Mouse (Mus musculus): ENCODE data around the gene Atp5c1. TPM values are rescaled to one million over a fixed set of nuclear protein-coding genes. Genes with fewer than 3 reads are reported as not detected.
A peak's percentile ranks its signal among the peaks of the same experiment; 100 is the strongest.

Atp5c1 gene
- polyA plus RNA-seq, 1 experiment from 2014 or later: 552 TPM

GRCm38 (mm10) chr2:10081453-10082080, 1.3 kb upstream of the Atp5c1 start:
- peak overlapping the region; percentile 93 for H3K4me3 ChIP-seq (ENCODE audit: low read depth, low read length)
- no peak overlapping the region for H3K27ac ChIP-seq (ENCODE audit: low read depth)
- no peak for DNase-seq
- H3K4me2 ChIP-seq: peak overlapping the region; percentile 72
- H3K27me3 ChIP-seq (ENCODE audit: insufficient read depth, low read length): no peaks in the 10 kb centered on the region
- WGBS: 72% methylated on average over 5 of the region's 5 CpGs
- H3K4me1 ChIP-seq (ENCODE audit: insufficient read depth): peaks cover 18% of the 10 kb centered on the region
- ATAC-seq (ENCODE audit: insufficient read depth): no peak
- no peaks in the 10 kb centered on the region for H3K9me3 ChIP-seq (ENCODE audit: low read depth, low read length)
- no peak for TF ChIP-seq CTCF (IDR thresholded peaks at IDR 0.05; ENCODE audit: low read depth)
- H3K9ac ChIP-seq: peak overlapping the region; percentile 99
- H3K36me3 ChIP-seq (ENCODE audit: insufficient read depth): 0 out of 2 replicates have a peak, but pooled peaks cover 9% of the 10 kb centered on the region

GRCm38 (mm10) chr2:10079745-10080309, 483 bp downstream of the Atp5c1 start:
- peak overlapping the region; percentile 89 for H3K27ac ChIP-seq (ENCODE audit: low read depth)
- H3K4me2 ChIP-seq: peak overlapping the region; percentile 82
- WGBS: under 1% methylated on average over 28 of the region's 28 CpGs
- H3K9me3 ChIP-seq (ENCODE audit: low read depth, low read length): no peaks in the 10 kb centered on the region
- H3K36me3 ChIP-seq (ENCODE audit: insufficient read depth): 0 out of 2 replicates have a peak, but pooled peaks cover 12% of the 10 kb centered on the region
- no peaks in the 10 kb centered on the region for H3K27me3 ChIP-seq (ENCODE audit: insufficient read depth, low read length)
- DNase-seq: no peak
- peaks cover 18% of the 10 kb centered on the region for H3K4me1 ChIP-seq (ENCODE audit: insufficient read depth)
- H3K9ac ChIP-seq: peak overlapping the region; percentile 99
- H3K4me3 ChIP-seq (ENCODE audit: low read depth, low read length): peak overlapping the region; percentile 93
- no peak for TF ChIP-seq CTCF (IDR thresholded peaks at IDR 0.05; ENCODE audit: low read depth)
- ATAC-seq (ENCODE audit: insufficient read depth): peak; percentile 17

- Histone ChIP-seq H3K27me3 (ENCODE audit: insufficient read depth, low read length) (no peaks in the 10 kb centered on the region), H3K4me3 (ENCODE audit: low read depth, low read length) (no peak overlapping the region), H3K4me1 (ENCODE audit: insufficient read depth) (peaks cover 18% of the 10 kb centered on the region), H3K4me2 (peak overlapping the region; percentile 31; the same call in 1 of the 2 replicates), H3K27ac (ENCODE audit: low read depth) (no peak overlapping the region), H3K9me3 (ENCODE audit: low read depth, low read length) (no peaks in the 10 kb centered on the region), H3K36me3 (ENCODE audit: insufficient read depth) (peaks cover 15% of the 10 kb centered on the region; the same call in 1 of the 2 replicates), H3K9ac (no peak overlapping the region)
- no peak for TF ChIP-seq CTCF (IDR thresholded peaks at IDR 0.05; ENCODE audit: low read depth)
- ATAC-seq (ENCODE audit: insufficient read depth) (no peak), DNase-seq (no peak)
- 70% methylated on average over 8 of the region's 8 CpGs for WGBS
These were observed 3.6 kb downstream of the Atp5c1 start for GRCm38 (mm10) chr2:10076675-10077074.

GRCm38 (mm10) chr2:10074470-10074869, 5.8 kb downstream of the Atp5c1 start:
- H3K9me3 ChIP-seq (ENCODE audit: low read depth, low read length): no peaks in the 10 kb centered on the region
- H3K27ac ChIP-seq (ENCODE audit: low read depth): no peak overlapping the region
- H3K36me3 ChIP-seq (ENCODE audit: insufficient read depth): peaks cover 20% of the 10 kb centered on the region; the same call in 1 of the 2 replicates
- no peak overlapping the region for H3K9ac ChIP-seq
- ATAC-seq (ENCODE audit: insufficient read depth): no peak
- DNase-seq: no peak
- no peak overlapping the region for H3K4me2 ChIP-seq
- peaks cover 13% of the 10 kb centered on the region for H3K4me1 ChIP-seq (ENCODE audit: insufficient read depth)
- H3K4me3 ChIP-seq (ENCODE audit: low read depth, low read length): no peak overlapping the region
- 60% methylated on average over 7 of the region's 7 CpGs for WGBS
- no peak for TF ChIP-seq CTCF (IDR thresholded peaks at IDR 0.05; ENCODE audit: low read depth)
- no peaks in the 10 kb centered on the region for H3K27me3 ChIP-seq (ENCODE audit: insufficient read depth, low read length)

GRCm38 (mm10) chr2:10071751-10072150, 8.6 kb downstream of the Atp5c1 start:
- Histone ChIP-seq H3K9ac (no peak overlapping the region), H3K4me2 (no peak overlapping the region), H3K27me3 (ENCODE audit: insufficient read depth, low read length) (no peaks in the 10 kb centered on the region), H3K4me1 (ENCODE audit: insufficient read depth) (no peaks in the 10 kb centered on the region), H3K9me3 (ENCODE audit: low read depth, low read length) (no peaks in the 10 kb centered on the region), H3K27ac (ENCODE audit: low read depth) (no peak overlapping the region), H3K36me3 (ENCODE audit: insufficient read depth) (peaks cover 39% of the 10 kb centered on the region), H3K4me3 (ENCODE audit: low read depth, low read length) (no peak overlapping the region)
- ATAC-seq (ENCODE audit: insufficient read depth): no peak
- no peak for DNase-seq
- WGBS: 87% methylated on average over 7 of the region's 7 CpGs
- TF ChIP-seq CTCF (IDR thresholded peaks at IDR 0.05; ENCODE audit: low read depth): no peak

- Histone ChIP-seq H3K4me1 (ENCODE audit: insufficient read depth) (no peaks in the 10 kb centered on the region), H3K27me3 (ENCODE audit: insufficient read depth, low read length) (no peaks in the 10 kb centered on the region), H3K4me3 (ENCODE audit: low read depth, low read length) (no peak overlapping the region), H3K4me2 (no peak overlapping the region), H3K9me3 (ENCODE audit: low read depth, low read length) (no peaks in the 10 kb centered on the region), H3K36me3 (ENCODE audit: insufficient read depth) (peaks cover 87% of the 10 kb centered on the region), H3K9ac (no peak overlapping the region), H3K27ac (ENCODE audit: low read depth) (no peak overlapping the region)
- ATAC-seq (ENCODE audit: insufficient read depth): no peak
- TF ChIP-seq CTCF (IDR thresholded peaks at IDR 0.05; ENCODE audit: low read depth): no peak
- 82% methylated on average over 5 of the region's 5 CpGs for WGBS
- no peak for DNase-seq
These were observed 21.5 kb downstream of the Atp5c1 start for GRCm38 (mm10) chr2:10058836-10059235.

GRCm38 (mm10) chr2:10051996-10052395, 28.3 kb downstream of the Atp5c1 start:
- WGBS: 88% methylated on average over 1 of the region's 1 CpGs
- no peak overlapping the region for H3K27ac ChIP-seq (ENCODE audit: low read depth)
- no peak overlapping the region for H3K4me2 ChIP-seq
- no peaks in the 10 kb centered on the region for H3K9me3 ChIP-seq (ENCODE audit: low read depth, low read length)
- ATAC-seq (ENCODE audit: insufficient read depth) (no peak), DNase-seq (no peak)
- H3K9ac ChIP-seq: no peak overlapping the region
- H3K4me1 ChIP-seq (ENCODE audit: insufficient read depth): no peaks in the 10 kb centered on the region
- no peaks in the 10 kb centered on the region for H3K27me3 ChIP-seq (ENCODE audit: insufficient read depth, low read length)
- no peak overlapping the region for H3K4me3 ChIP-seq (ENCODE audit: low read depth, low read length)
- peaks cover 31% of the 10 kb centered on the region for H3K36me3 ChIP-seq (ENCODE audit: insufficient read depth)
- no peak for TF ChIP-seq CTCF (IDR thresholded peaks at IDR 0.05; ENCODE audit: low read depth)
